ENCODE assay signal across 9 mouse cellular contexts in the genomic region with DNA sequence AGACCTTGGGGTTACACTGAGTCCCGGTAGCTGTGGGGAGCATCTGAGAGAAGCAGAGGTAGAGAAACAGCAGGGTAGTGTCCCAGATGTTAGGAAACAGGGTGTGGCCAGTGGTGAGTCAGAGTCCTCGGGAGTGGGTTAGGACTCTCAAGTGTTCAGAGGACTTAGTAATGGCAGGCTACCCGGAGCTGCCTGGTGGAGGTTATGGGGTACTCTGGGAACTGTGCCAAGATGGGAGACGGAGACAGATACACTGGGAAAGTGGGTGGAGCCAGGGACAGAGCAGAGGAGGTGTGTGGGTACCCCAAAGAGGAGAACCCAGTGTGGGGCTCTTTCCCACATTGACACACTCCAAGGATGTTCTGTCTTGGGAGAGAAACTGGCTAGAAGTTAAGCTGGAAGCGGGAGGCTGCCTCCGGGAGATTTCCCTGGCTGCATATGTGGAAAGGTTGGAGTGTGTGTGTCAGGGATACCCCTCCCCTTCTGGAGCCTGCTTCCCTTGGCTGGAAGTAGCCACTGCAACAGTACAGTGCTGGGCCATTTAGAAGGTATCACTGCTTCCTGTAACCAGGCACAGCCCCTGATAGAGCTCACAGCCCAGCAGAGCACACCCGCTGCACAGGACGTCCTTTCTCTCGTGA. TPM values are rescaled to one million over a fixed set of nuclear protein-coding genes. Genes with fewer than 3 reads are reported as not detected.
DNase-seq lines count a peak whose midpoint lies in the region; ATAC-seq lines count a peak whose summit lies in the region.
"Had no signal": no experiment of that assay in that cellular context is flagged by ENCODE, and none has a peak within 500 bp of the region (broad histone marks: within the 10 kb centered on the region; RNA-seq: fewer than 3 reads in every experiment).

No protein-coding gene starts in this region.

- no peak overlapping the region for H3K4me3 ChIP-seq in embryonic facial prominence, embryonic 13.5 days
- H3K4me3 ChIP-seq in embryonic facial prominence, embryonic 10.5 days, result no peak overlapping the region
- H3K4me3 ChIP-seq in neural tube, embryonic 15.5 days (replicated peaks), result no peak overlapping the region
- no peak overlapping the region for H3K4me3 ChIP-seq in heart, embryonic 12.5 days
- no peak overlapping the region for H3K4me3 ChIP-seq in stomach, embryonic 14.5 days (ENCODE audit: low read depth, low read length)

- ATAC-seq in embryonic facial prominence, embryonic 13.5 days (ENCODE audit: insufficient number of reproducible peaks, insufficient read depth, low FRiP score, low TSS enrichment, low read depth), result no peak
- no peak for ATAC-seq in neural tube, embryonic 15.5 days (ENCODE audit: low FRiP score)
- ATAC-seq in heart, embryonic 12.5 days (ENCODE audit: insufficient number of reproducible peaks, low FRiP score), result 0 out of 2 replicates have a peak, but pooled peaks have one; percentile 36
- 0 out of 2 replicates have a peak, but pooled peaks have one; percentile 21 for ATAC-seq in stomach, embryonic 14.5 days (ENCODE audit: insufficient number of reproducible peaks, insufficient read depth, low FRiP score, low read depth)

- H3K9ac ChIP-seq in embryonic facial prominence, embryonic 13.5 days, result peak overlapping the region; percentile 27; the same call in 1 of the 2 replicates
- H3K9ac ChIP-seq in neural tube, embryonic 15.5 days (replicated peaks), result no peak overlapping the region
- H3K9ac ChIP-seq in heart, embryonic 12.5 days, result no peak overlapping the region
- H3K9ac ChIP-seq in stomach, embryonic 14.5 days (replicated peaks; ENCODE audit: low read depth, low read length), result no peak overlapping the region; the same call in 1 of the 2 replicates

- H3K36me3 ChIP-seq in embryonic facial prominence, embryonic 13.5 days, result no peaks in the 10 kb centered on the region
- no peaks in the 10 kb centered on the region for H3K36me3 ChIP-seq in embryonic facial prominence, embryonic 10.5 days (replicated peaks)
- no peaks in the 10 kb centered on the region for H3K36me3 ChIP-seq in neural tube, embryonic 15.5 days
- H3K36me3 ChIP-seq in heart, embryonic 12.5 days, result no peaks in the 10 kb centered on the region
- no peaks in the 10 kb centered on the region for H3K36me3 ChIP-seq in stomach, embryonic 14.5 days (ENCODE audit: control insufficient read depth, insufficient read depth, low read length)

- no peak overlapping the region for H3K4me2 ChIP-seq in embryonic facial prominence, embryonic 13.5 days
- no peak overlapping the region for H3K4me2 ChIP-seq in neural tube, embryonic 15.5 days
- no peak overlapping the region for H3K4me2 ChIP-seq in heart, embryonic 12.5 days
- H3K4me2 ChIP-seq in stomach, embryonic 14.5 days (replicated peaks; ENCODE audit: low read depth, low read length), result no peak overlapping the region
- H3K4me2 ChIP-seq: liver, embryonic 11.5 days had no signal

- H3K27ac ChIP-seq in embryonic facial prominence, embryonic 13.5 days, result no peak overlapping the region
- no peak overlapping the region for H3K27ac ChIP-seq in embryonic facial prominence, embryonic 10.5 days (replicated peaks)
- 0 out of 2 replicates have a peak overlapping the region, but pooled peaks have one; percentile 8 for H3K27ac ChIP-seq in neural tube, embryonic 15.5 days (replicated peaks)
- no peak overlapping the region for H3K27ac ChIP-seq in heart, embryonic 12.5 days (ENCODE audit: poor library complexity, severe bottlenecking)
- peak overlapping the region; percentile 44; the same call in 1 of the 2 replicates for H3K27ac ChIP-seq in stomach, embryonic 14.5 days (ENCODE audit: low read length)

- WGBS in embryonic facial prominence, embryonic 13.5 days, result 57% methylated on average over 9 of the region's 9 CpGs
- WGBS in embryonic facial prominence, embryonic 10.5 days, result 78% methylated on average over 9 of the region's 9 CpGs
- WGBS in neural tube, embryonic 15.5 days, result 64% methylated on average over 9 of the region's 9 CpGs
- WGBS in heart, embryonic 12.5 days, result 39% methylated on average over 9 of the region's 9 CpGs
- WGBS in stomach, embryonic 14.5 days, result 42% methylated on average over 9 of the region's 9 CpGs

- H3K4me1 ChIP-seq in embryonic facial prominence, embryonic 13.5 days, result peaks cover 40% of the 10 kb centered on the region
- H3K4me1 ChIP-seq in embryonic facial prominence, embryonic 10.5 days, result peaks cover 26% of the 10 kb centered on the region
- H3K4me1 ChIP-seq in neural tube, embryonic 15.5 days, result peaks cover 10% of the 10 kb centered on the region; the same call in 1 of the 2 replicates
- H3K4me1 ChIP-seq in heart, embryonic 12.5 days (replicated peaks), result peaks cover 38% of the 10 kb centered on the region
- peaks cover 16% of the 10 kb centered on the region for H3K4me1 ChIP-seq in stomach, embryonic 14.5 days (ENCODE audit: control insufficient read depth, insufficient read depth, low read length)

- H3K9me3 ChIP-seq in embryonic facial prominence, embryonic 13.5 days, result no peaks in the 10 kb centered on the region
- H3K9me3 ChIP-seq in embryonic facial prominence, embryonic 10.5 days, result no peaks in the 10 kb centered on the region
- H3K9me3 ChIP-seq in neural tube, embryonic 15.5 days (replicated peaks), result no peaks in the 10 kb centered on the region
- peaks cover 6% of the 10 kb centered on the region; the same call in 1 of the 2 replicates for H3K9me3 ChIP-seq in heart, embryonic 12.5 days (replicated peaks)
- H3K9me3 ChIP-seq in stomach, embryonic 14.5 days (ENCODE audit: control insufficient read depth, low read depth, low read length), result no peaks in the 10 kb centered on the region

- H3K27me3 ChIP-seq in embryonic facial prominence, embryonic 13.5 days, result peaks cover 19% of the 10 kb centered on the region
- peaks cover 33% of the 10 kb centered on the region for H3K27me3 ChIP-seq in embryonic facial prominence, embryonic 10.5 days (replicated peaks; ENCODE audit: low read depth, poor library complexity, severe bottlenecking)
- H3K27me3 ChIP-seq in neural tube, embryonic 15.5 days (replicated peaks), result 0 out of 2 replicates have a peak, but pooled peaks cover 5% of the 10 kb centered on the region
- H3K27me3 ChIP-seq in heart, embryonic 12.5 days (replicated peaks), result peaks cover 13% of the 10 kb centered on the region
- no peaks in the 10 kb centered on the region for H3K27me3 ChIP-seq in stomach, embryonic 14.5 days (ENCODE audit: control insufficient read depth, insufficient read depth, low read length)

- no peak for DNase-seq in embryonic facial prominence, embryonic 10.5 days (ENCODE audit: low spot score)
- DNase-seq in neural tube, embryonic 10.5 days (ENCODE audit: extremely low spot score, low spot score), result no peak
- DNase-seq in kidney, adult 18-20 months, result no peak
- DNase-seq in retina, embryonic 14.5 days (ENCODE audit: low spot score), result no peak

RNA-seq across cellular contexts. Expression of a gene that starts 14.0 kb away (rescaled TPM):
- polyA plus RNA-seq in embryonic facial prominence, embryonic 13.5 days (2015; fragmentation: Nextera tagmentation; extraction: Ambion mirVana), result 0.03 and 0.04 TPM in 2 replicates
- polyA plus RNA-seq in embryonic facial prominence, embryonic 10.5 days (2016; fragmentation: Nextera tagmentation; extraction: Ambion mirVana), result 0.03 TPM in 1 of 2 replicates, not detected in the other
- polyA plus RNA-seq in neural tube, embryonic 15.5 days (2015; fragmentation: Nextera tagmentation; extraction: Ambion mirVana), result 0.50 and 0.64 TPM in 2 replicates
- 0.77 and 0.98 TPM in 2 replicates for polyA plus RNA-seq in heart, embryonic 12.5 days (2016; fragmentation: Nextera tagmentation; extraction: Ambion mirVana)
- 1.1 TPM in 2 replicates for polyA plus RNA-seq in stomach, embryonic 14.5 days (2014; fragmentation: Nextera tagmentation; extraction: Ambion mirVana)

RNA-seq across cellular contexts. Expression of a gene that starts 37.4 kb away (rescaled TPM):
- 97.8 and 106 TPM in 2 replicates for polyA plus RNA-seq in embryonic facial prominence, embryonic 13.5 days (2015; fragmentation: Nextera tagmentation; extraction: Ambion mirVana)
- 103 and 104 TPM in 2 replicates for polyA plus RNA-seq in embryonic facial prominence, embryonic 10.5 days (2016; fragmentation: Nextera tagmentation; extraction: Ambion mirVana)
- 109 and 112 TPM in 2 replicates for polyA plus RNA-seq in neural tube, embryonic 15.5 days (2015; fragmentation: Nextera tagmentation; extraction: Ambion mirVana)
- 63.2 and 67.0 TPM in 2 replicates for polyA plus RNA-seq in heart, embryonic 12.5 days (2016; fragmentation: Nextera tagmentation; extraction: Ambion mirVana)
- 56.5 and 58.3 TPM in 2 replicates for polyA plus RNA-seq in stomach, embryonic 14.5 days (2014; fragmentation: Nextera tagmentation; extraction: Ambion mirVana)

RNA-seq across cellular contexts. Expression of a gene that starts 39.8 kb away (rescaled TPM):
- polyA plus RNA-seq in embryonic facial prominence, embryonic 13.5 days (2015; fragmentation: Nextera tagmentation; extraction: Ambion mirVana), result 15.0 and 18.0 TPM in 2 replicates
- polyA plus RNA-seq in embryonic facial prominence, embryonic 10.5 days (2016; fragmentation: Nextera tagmentation; extraction: Ambion mirVana), result 16.6 and 17.3 TPM in 2 replicates
- polyA plus RNA-seq in neural tube, embryonic 15.5 days (2015; fragmentation: Nextera tagmentation; extraction: Ambion mirVana), result 14.9 and 15.8 TPM in 2 replicates
- 10.2 and 11.1 TPM in 2 replicates for polyA plus RNA-seq in heart, embryonic 12.5 days (2016; fragmentation: Nextera tagmentation; extraction: Ambion mirVana)
- polyA plus RNA-seq in stomach, embryonic 14.5 days (2014; fragmentation: Nextera tagmentation; extraction: Ambion mirVana), result 11.9 and 12.0 TPM in 2 replicates

RNA-seq across cellular contexts. Expression of a gene that starts 55.0 kb away (rescaled TPM):
- polyA plus RNA-seq in embryonic facial prominence, embryonic 13.5 days (2015; fragmentation: Nextera tagmentation; extraction: Ambion mirVana), result 0.55 and 0.78 TPM in 2 replicates
- polyA plus RNA-seq in embryonic facial prominence, embryonic 10.5 days (2016; fragmentation: Nextera tagmentation; extraction: Ambion mirVana), result 0.12 and 0.18 TPM in 2 replicates
- 6.3 and 7.3 TPM in 2 replicates for polyA plus RNA-seq in neural tube, embryonic 15.5 days (2015; fragmentation: Nextera tagmentation; extraction: Ambion mirVana)
- polyA plus RNA-seq in heart, embryonic 12.5 days (2016; fragmentation: Nextera tagmentation; extraction: Ambion mirVana), result 0.17 TPM in 1 of 2 replicates, not detected in the other
- polyA plus RNA-seq in stomach, embryonic 14.5 days (2014; fragmentation: Nextera tagmentation; extraction: Ambion mirVana), result 0.56 and 0.67 TPM in 2 replicates
- polyA plus RNA-seq: liver, embryonic 11.5 days had no signal

RNA-seq across cellular contexts. Expression of a gene that starts 56.1 kb away (rescaled TPM):
- polyA plus RNA-seq in embryonic facial prominence, embryonic 13.5 days (2015; fragmentation: Nextera tagmentation; extraction: Ambion mirVana), result 21.6 and 22.2 TPM in 2 replicates
- polyA plus RNA-seq in embryonic facial prominence, embryonic 10.5 days (2016; fragmentation: Nextera tagmentation; extraction: Ambion mirVana), result 18.6 and 19.5 TPM in 2 replicates
- 20.1 and 21.3 TPM in 2 replicates for polyA plus RNA-seq in neural tube, embryonic 15.5 days (2015; fragmentation: Nextera tagmentation; extraction: Ambion mirVana)
- polyA plus RNA-seq in heart, embryonic 12.5 days (2016; fragmentation: Nextera tagmentation; extraction: Ambion mirVana), result 28.9 TPM in 2 replicates
- polyA plus RNA-seq in stomach, embryonic 14.5 days (2014; fragmentation: Nextera tagmentation; extraction: Ambion mirVana), result 31.2 and 31.8 TPM in 2 replicates

Comparison
In these comparisons a context has a peak if more than half of its experiments do, and no peak if none do; other contexts are left out.
1. ATAC-seq: peak in heart, embryonic 12.5 days (single experiment) and stomach, embryonic 14.5 days (single experiment); none in embryonic facial prominence, embryonic 13.5 days (single experiment) and neural tube, embryonic 15.5 days (single experiment).
2. H3K27ac ChIP-seq: peak in neural tube, embryonic 15.5 days (single experiment) and stomach, embryonic 14.5 days (single experiment); none in embryonic facial prominence, embryonic 13.5 days (single experiment), embryonic facial prominence, embryonic 10.5 days (single experiment) and heart, embryonic 12.5 days (single experiment).